Mouse (Mus musculus) fibroblast of lung, adult 2 months (primary cell): ENCODE data around the gene Lrrc27.

Experiments used
- DNase-seq: peaks from one replicate; pipeline ENCODE4 v3.0.0-alpha.2; 2011; ENCODE audit warnings: low read depth

The Lrrc27 gene

DNA sequence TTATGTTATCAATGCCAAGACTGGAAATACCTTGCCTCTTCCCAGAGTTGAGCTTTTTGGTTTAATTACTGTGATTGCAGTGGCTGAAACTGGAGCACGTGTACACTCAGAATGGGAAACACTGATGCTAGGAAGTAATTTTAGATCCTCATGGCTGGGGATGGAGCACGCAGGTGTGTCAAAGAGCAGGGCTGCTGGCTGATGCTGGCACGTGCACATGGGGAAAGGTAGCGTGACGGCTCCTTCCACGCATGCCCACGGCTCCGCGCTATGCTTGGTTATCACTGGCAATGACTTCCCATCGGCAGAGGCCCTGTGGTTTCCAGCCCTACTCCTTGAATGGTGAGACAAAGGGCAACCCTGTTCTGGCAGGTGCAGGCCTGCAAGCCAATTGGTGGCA is 63.4 kb downstream of the Lrrc27 start:
- DNase-seq: no peak

DNA sequence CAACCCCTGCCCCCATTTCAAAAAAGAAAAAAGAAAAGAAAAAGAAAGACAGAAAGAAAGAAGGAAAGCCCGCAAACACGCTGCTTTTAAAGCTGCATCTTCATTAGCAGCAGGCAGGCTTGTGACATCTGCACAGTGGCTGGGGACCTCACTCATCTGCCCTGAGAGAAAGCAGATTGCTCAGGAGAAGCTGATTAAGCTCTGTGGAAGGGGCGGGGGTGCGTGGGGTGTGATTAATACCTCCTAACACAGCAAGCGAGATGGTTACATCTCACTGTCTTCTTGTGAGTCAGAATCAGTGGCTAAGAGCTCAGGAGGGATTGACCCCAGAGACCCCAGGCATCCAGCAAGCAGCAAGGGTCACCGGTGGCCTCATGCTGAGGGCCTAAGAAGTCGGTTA is 64.7 kb downstream of the Lrrc27 start:
- DNase-seq: no peak

DNA sequence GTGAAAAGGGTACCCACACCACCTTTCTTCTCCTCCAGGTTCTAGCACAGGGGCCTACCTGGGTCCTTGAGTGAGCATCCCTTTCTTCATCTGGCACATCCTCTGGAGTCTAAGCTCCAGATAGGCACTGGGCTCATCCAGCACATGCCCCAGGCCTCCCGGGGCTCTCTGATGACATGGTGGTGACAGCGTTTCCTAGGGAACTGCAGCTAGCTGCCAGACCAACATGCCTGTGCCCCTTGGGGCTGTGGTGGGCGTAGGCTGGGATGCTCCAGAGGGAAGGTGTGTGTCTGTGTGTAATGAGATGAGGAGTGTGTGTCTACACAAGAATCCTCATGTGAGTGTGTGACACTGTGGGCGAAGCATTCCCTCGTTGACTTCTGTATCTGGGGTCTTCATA is 66.8 kb downstream of the Lrrc27 start:
- DNase-seq: no peak

DNA sequence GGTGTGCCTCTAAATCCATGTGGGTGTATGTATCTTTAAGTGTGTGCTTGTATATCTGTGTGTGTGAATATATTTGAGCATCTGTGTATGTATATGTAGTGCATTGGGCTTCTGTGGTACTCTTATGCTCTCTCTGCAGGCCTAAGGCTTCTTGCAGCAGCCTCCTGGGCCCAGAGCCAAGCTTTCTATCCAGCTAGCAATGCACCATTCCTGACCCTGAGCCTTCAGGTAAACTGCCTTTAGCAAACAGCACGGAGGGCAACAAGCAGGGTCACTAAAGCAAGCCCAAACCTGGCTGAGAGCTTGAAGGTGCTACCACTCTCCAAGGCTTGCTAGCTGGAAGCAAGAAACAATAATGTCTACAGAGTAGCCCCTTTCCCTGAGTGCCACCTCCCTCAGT is 67.3 kb downstream of the Lrrc27 start:
- no peak for DNase-seq

DNA sequence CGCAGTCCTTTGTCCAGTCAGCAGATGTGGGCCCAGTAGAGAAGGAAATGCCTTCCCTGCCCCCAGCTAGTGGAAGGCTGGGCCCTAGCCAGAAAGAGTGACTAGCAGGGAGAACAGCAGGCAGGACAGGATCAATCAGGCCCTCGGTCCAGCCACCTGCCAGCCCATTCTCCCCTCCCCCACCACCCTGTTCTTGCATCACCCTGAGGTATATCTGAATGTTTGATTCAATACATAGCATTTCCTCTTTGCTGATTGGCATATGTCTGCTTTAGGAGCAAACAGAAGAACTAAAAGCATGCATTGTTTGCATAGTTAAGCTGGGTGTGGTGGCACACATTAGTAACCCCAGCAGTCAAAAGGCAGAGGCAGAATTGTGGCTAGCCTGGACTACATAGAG is 68.4 kb downstream of the Lrrc27 start:
- DNase-seq: no peak

DNA sequence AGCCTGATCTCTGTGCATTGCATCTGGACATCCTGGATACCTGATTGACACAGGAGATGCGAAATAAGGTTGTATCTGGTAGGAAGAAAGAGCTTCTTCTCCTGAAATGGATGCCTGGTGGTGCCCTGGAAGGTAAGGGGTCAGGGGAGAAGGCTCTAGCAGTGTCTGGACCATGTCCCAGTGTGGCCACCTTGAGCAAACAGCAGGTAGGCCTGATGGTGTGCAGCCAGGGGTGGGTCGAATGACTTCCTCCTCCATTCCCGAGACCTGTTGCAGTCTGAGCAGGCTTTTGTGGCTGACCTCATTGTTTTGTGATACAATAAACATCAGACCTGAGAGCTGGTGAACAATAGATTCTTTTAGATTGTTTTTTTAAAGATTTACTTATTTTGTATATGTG is 69.2 kb downstream of the Lrrc27 start:
- DNase-seq: no peak

DNA sequence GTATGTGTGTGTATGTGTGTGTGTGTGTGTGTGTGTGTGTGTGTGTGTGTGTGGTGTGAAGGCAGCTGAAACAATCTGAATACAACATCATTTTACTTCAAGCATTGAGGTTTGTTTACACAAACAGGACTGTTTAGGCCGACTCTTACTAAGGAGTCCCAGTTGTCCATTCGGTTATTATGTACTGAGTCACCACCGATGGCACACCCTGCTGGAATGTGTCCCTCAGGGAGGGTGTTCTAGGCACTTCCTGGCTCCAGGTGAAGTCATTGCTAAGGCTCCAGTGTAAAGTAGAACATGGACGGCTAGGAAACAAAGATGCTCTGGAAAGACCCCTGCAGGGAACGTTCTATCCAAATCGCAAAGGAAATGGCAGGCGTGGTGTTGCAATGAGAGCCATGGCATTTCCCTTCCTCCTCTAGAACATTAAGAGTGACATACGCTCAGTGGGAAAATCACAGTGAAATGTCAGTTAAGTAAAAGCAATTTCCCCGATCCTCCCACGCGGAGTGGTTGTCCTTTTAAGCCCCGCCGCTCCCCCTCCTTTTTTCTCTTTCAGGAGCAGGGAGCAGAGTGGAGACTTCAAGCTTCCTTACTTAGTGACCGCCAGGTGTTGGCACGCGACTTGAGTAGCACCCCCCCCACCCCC is 72.6 kb downstream of the Lrrc27 start:
- DNase-seq: no peak

DNA sequence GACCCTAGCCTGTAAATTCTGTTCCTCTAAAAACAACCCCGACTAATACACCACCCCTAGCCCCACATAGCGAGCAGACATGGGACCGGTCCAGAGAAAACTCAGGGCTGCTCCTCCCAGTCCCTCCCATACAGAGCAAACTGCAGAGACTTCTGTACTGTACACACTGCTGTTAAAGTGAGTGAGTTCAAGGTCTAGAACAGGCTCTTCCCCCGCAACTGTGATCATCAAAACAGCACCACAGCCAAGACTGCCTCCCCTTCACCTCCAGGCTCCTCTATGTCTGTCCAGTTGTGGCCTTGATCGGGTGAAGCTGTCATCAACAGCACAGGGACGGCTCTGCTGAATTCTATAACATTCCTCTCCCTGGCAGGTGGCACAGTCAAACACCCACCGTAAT is 75.8 kb downstream of the Lrrc27 start:
- DNase-seq: no peak
